Mouse (Mus musculus) CD4-positive, CD25-positive, alpha-beta regulatory T cell, adult 9 weeks (primary cell): ENCODE data around the gene Junb. TPM values are rescaled to one million over a fixed set of nuclear protein-coding genes. Genes with fewer than 3 reads are reported as not detected.

Experiments used
- polyA plus RNA-seq: library from polyadenylated mRNA; unstranded; fragments of 100-300 nt; shearing (Covaris generic); gene quantifications from one replicate; pipeline ENCODE4 v1.2.1, GENCODE M21; 2017

Junb gene
- 339 TPM for polyA plus RNA-seq

DNA sequence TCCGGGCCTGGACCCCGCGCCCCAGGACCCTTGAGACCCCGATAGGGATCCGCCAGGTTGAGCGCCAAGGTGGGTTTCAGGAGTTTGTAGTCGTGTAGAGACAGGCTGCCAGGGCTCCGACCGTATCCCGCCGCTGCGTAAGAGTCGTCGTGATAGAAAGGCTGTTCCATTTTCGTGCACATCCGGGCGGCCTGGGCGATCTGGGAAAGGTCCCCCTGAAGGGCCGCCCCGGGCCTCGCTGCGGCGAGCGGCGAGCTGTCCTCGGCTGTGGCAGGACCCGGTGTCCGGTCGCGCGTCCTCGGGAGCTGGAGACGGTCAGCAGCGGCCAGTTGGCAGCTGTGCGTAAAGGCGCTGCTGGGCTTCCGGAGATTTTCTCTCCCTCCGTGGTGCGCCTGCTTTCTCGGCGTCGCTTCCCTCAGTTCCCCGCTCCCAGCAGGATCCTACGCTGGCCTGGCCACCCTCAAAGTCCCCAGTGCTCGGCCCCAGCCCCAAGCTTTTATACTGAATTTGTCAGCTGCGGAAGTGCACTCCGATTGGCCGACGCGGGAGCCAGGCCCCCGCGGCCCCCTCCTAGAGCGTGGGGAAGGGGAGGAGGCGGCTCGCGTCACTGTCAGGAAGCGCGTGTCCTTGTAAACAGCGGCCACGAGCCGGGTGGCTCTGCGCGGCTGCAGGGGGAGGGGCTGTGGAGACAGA lies at the start of gene Junb:
TSS of gene Junb (minus strand) at position 471 of the 693 bp plus-strand sequence.

DNA sequence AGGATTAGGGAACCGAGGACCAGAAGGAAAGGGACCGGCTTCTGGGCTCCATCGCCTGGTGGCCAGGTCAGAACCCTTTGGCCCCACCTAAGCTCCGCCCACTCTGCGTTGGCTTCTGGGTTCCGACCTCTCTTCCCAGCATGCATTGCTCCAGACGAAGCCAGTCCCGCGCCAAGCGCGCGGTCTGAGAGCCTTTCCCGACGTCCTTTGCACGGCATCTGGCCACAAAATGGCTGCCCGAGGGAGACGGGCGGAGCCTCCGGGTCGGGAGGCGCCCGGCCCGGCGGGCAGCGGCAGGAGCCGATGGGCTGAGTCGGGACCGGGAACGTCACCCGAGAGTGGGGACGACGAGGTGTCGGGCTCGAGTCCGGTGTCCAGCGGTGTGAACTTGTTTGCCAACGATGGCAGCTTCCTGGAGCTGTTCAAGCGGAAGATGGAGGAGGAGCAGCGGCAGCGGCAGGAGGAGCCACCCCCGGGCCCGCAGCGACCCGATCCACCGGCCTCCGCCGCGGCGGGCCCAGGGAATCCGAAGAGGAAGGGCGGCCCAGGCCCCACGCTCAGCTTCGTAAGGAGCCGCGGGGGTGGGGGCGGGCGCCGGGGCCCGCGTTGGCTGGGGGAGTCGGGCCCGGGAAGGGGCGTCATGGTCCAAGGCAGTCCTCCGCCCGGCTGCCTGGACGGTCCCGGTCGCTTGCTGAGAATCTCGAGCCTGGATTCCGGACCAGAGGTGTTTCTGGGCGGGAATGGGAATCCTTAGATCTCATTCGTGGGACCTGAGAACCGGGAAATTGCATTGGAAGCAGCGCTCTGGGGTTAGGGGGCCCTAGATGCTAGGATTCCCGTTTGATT lies 48.4 kb upstream of the Junb start, which contains the start of gene Trir:
TSS of gene Trir (plus strand) at position 154 of the 846 bp plus-strand sequence.

DNA sequence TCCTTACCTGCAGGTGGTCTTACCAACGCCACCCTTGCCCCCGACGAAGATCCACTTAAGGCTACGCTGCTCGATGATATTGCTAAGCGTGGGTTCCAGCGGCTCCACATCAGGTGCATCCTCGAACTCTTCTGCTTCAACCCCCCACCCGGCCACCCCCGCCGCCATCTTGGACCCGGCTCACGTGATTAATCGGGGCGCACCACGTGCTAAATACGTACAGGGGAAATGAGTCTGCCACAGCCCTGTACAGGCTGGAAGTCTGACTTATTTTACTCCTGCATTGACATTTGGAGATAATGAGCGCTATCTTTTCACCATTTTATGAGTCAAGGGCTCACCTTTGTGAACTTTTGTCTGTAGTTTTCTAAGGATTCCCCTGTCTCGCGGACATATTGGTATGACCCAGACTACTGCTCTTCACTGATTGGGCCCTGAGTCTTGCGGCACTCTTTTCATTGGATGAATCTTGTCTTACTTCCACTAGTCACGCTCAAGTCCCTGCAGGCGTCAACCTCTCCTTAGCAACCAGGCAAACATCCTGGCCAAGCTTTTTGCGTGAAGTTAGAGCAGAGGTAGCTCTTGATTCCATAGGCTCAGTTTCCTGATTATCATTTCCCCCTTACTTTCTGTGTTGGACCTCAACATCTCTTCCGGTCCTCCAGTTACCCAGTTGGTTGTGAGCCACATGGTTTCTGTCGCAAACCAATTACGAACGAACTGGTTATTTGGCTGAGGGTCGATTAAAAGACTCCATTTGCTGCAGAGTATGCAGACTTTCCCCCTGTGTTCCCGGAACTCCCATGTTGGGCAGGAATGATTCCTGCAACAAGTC lies 46.8 kb upstream of the Junb start, which contains the start of gene Asna1:
TSS of gene Asna1 (minus strand) at position 184 of the 835 bp plus-strand sequence.

DNA sequence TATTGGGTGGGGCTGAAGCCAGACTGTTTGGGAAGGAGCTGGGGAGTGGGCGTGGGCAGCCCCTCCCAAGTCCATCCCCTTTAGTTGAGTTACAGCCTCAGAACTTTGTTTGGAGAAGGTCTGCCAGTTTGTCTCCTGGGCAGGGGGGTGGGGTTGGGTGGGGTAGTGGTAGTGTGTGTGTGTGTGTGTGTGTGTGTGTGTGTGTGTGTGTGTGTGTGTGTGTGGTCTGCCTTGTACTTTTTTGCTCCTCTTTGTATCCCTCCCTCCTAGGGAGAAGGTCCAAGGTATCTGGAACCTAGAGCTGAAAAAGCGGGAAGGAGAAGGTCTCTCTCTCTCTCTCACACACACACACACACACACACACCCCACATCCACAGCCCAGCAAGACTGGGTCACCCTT lies 35.9 kb upstream of the Junb start, which contains the start of gene Best2:
TSS of gene Best2 (minus strand) at position 101 of the 400 bp plus-strand sequence.

DNA sequence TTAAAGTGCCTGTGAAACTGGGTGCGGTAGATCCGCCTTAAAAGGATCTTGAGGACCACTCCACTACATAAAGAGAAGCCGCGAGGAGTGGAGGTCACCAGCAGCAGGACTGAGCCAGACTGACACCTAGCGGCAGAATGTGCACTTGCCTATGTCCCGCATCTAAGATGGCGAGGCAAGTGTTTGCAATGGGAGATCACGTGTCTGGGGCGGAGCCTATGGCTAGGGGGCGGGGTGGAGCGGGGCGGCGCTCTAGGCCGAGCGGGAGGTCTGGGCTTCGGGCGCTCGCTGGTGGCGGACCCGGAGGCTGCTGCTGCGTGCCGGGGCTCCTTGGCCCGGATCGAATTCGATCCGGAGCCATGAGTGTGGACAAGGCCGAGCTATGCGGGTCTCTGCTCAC lies 11.8 kb upstream of the Junb start, which contains the start of gene Hook2:
TSS of gene Hook2 (plus strand) at position 255 of the 400 bp plus-strand sequence.

DNA sequence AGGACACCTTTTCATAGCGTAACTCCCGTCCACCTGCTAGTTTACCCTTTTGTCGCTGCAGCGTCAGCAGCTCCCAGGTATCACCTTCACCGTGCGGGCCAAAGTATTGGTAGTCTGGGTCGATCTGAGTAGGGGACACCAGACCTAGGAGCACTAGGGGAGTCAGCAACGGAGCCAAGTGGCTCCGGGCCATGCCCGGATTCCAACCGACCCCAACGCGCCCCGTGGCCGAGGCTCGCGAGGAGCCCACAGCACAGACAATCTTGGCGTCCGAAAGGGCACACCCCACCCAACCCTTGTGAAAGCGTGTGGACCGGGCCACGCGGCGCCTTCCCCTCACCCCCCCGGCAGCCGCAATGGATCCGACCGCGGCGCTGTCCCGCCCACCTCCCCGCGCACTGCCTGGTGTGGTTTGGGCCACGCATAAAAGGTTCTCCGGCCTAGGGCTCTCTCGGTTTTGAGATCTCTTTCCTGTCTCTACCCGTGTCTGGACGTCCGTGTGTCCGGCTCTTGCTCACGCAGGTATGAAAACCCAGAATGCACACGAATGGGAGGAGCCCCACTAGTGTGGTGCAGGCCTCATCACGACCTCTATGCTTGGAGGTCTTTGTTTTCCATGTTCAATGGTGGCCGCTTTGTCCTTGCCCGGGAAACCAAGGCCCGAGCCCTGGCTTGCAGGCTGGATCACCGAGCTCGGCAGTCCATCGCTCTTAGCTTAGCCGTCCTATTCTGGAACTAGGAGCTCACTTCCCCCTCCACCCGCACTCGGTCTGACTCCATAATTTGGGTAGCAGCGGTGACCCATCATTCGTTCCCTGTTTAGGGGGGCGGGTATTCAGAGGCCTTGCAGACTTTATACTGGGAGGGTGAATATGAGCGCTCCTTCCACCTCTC lies 9.0 kb downstream of the Junb start, which contains the start of the genes Gm49661, Prdx2 and Rnaseh2a:
TSS of gene Gm49661 (minus strand) at position 193 of the 894 bp plus-strand sequence.
TSS of gene Prdx2 (plus strand) at position 347 of the 894 bp plus-strand sequence.
TSS of gene Rnaseh2a (minus strand) at position 527 of the 894 bp plus-strand sequence.

DNA sequence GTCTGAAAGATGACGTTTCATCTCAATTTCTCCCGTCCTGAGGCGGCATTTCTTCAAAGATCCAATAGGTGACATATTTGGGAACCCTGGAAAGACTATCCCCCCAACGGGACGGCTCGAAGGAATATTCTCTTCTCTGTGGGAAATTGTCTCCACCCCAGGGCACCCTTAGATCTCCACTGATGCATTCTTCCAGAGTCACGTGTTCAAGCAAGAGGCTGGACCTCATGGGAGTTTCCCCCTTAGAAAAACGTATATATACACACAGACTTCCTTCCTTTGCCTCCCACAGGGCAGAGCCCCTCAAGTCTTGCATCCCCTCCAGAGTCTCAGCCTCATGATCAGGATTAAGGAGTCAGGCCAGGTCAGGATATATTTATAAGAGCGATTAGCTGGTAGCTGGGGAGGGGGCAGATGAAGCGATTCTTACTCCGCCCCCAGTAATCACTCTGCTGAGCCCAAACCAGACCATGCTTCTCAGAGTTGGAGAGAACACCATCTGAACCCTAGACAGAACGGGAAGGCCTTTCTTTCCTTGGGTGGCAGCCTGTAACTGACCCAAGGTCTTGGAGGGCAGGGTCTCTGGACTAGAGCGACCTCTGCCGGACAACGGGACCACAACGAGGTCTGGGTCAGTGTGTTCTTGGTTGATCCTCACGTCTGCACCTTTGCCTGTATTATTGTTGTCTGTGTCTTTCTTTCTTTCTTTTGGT lies 31.8 kb downstream of the Junb start, which contains the start of gene Rtbdn:
TSS of gene Rtbdn (plus strand) at position 464 of the 713 bp plus-strand sequence.

DNA sequence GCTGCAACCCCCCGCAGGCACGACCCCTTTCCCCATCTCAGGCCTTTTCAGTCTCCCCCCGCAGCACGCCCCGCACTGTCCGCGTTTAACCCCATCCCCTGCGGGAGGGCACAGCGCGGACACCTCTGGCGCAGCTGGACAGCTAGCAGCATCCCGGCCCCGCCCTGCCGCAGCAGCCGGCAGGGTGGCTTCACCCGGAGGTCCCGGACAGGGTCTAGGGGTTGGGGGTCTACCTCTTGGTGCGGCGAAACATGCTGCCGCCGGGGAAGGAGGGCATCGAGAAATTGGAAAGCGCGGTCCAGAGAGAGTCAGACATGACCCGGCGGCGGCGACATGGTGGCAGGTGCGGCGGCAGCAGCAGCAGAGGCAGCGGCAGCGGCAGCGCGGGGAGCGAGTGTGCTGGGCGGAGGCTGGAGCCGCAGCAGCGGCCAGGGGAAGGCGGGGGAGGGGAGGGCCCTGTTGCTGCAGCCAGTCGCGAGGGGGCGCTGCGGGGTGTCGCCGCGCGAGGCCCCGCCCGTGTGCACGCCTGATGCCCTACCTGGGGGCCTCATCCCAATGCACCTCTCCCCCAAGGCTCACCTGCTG lies 41.5 kb downstream of the Junb start, which contains the start of gene Mast1:
TSS of gene Mast1 (minus strand) at position 398 of the 585 bp plus-strand sequence.

Other genes starting within 250 kb of the Junb start
- 4.7 TPM for gene Nfix, start 178.4 kb downstream of the Junb start, polyA plus RNA-seq
- 7.8 TPM for gene Dand5, start 155.9 kb downstream of the Junb start, polyA plus RNA-seq
- gene Gadd45gip1, start 147.2 kb downstream of the Junb start, polyA plus RNA-seq = 20.8 TPM
- gene Rad23a, start 138.1 kb downstream of the Junb start, polyA plus RNA-seq = 200 TPM
- 494 TPM for gene Calr, start 131.8 kb downstream of the Junb start, polyA plus RNA-seq
- 110 TPM for gene Farsa, start 121.7 kb downstream of the Junb start, polyA plus RNA-seq
- gene Syce2, start 106.6 kb downstream of the Junb start, polyA plus RNA-seq = 7.1 TPM
- 38.4 TPM for gene Gcdh, start 84.8 kb downstream of the Junb start, polyA plus RNA-seq
- gene Klf1, start 76.8 kb downstream of the Junb start, polyA plus RNA-seq = 0.60 TPM
- gene Dnase2a, start 70.2 kb downstream of the Junb start, polyA plus RNA-seq = 22.3 TPM
- gene Mast1, start 41.4 kb downstream of the Junb start, polyA plus RNA-seq = 1.3 TPM
- not detected for gene Rtbdn, start 31.7 kb downstream of the Junb start, polyA plus RNA-seq
- gene Gm49661, start 9.3 kb downstream of the Junb start, polyA plus RNA-seq = not detected
- 233 TPM for gene Prdx2, start 9.1 kb downstream of the Junb start, polyA plus RNA-seq
- gene Rnaseh2a, start 9.0 kb downstream of the Junb start, polyA plus RNA-seq = 108 TPM
- gene Hook2, start 11.9 kb upstream of the Junb start, polyA plus RNA-seq = 4.4 TPM
- gene Best2, start 35.8 kb upstream of the Junb start, polyA plus RNA-seq = not detected
- 60.6 TPM for gene Asna1, start 46.6 kb upstream of the Junb start, polyA plus RNA-seq
- gene Trir, start 48.1 kb upstream of the Junb start, polyA plus RNA-seq = 122 TPM
- gene Tnpo2, start 58.2 kb upstream of the Junb start, polyA plus RNA-seq = 51.4 TPM
- gene Fbxw9, start 81.3 kb upstream of the Junb start, polyA plus RNA-seq = 10.1 TPM
- gene Gm5741, start 89.3 kb upstream of the Junb start, polyA plus RNA-seq = 2.5 TPM
- gene Dhps, start 93.0 kb upstream of the Junb start, polyA plus RNA-seq = 57.7 TPM
- 190 TPM for gene Wdr83os, start 102.0 kb upstream of the Junb start, polyA plus RNA-seq
- 46.6 TPM for gene Wdr83, start 102.6 kb upstream of the Junb start, polyA plus RNA-seq
- gene Man2b1, start 104.6 kb upstream of the Junb start, polyA plus RNA-seq = 167 TPM
- gene Zfp791, start 144.4 kb upstream of the Junb start, polyA plus RNA-seq = not detected
- gene Cks1brt, start 173.2 kb upstream of the Junb start, polyA plus RNA-seq = not detected
- not detected for gene Olfr371, start 247.3 kb upstream of the Junb start, polyA plus RNA-seq